Mouse (Mus musculus): ENCODE data around the gene Tgfbr3.

Tgfbr3 gene

GRCm38 (mm10) chr5:107146111-107146616 is 143.3 kb downstream of the Tgfbr3 start:
- DNase-seq (ENCODE audit: low spot score in 2 of 2) = no peak

GRCm38 (mm10) chr5:107145125-107145524 is 144.3 kb downstream of the Tgfbr3 start:
- no peak for DNase-seq (ENCODE audit: low spot score in 2 of 2)

GRCm38 (mm10) chr5:107144263-107144843 is 145.1 kb downstream of the Tgfbr3 start:
- no peak for DNase-seq (ENCODE audit: low spot score in 2 of 2)

GRCm38 (mm10) chr5:107143406-107143805 is 146.0 kb downstream of the Tgfbr3 start:
- DNase-seq (ENCODE audit: low spot score in 2 of 2) = no peak

GRCm38 (mm10) chr5:107142791-107143190 is 146.6 kb downstream of the Tgfbr3 start:
- DNase-seq (ENCODE audit: low spot score in 2 of 2) = no peak

- no peak for DNase-seq (ENCODE audit: low spot score in 2 of 2)
These were observed 148.1 kb downstream of the Tgfbr3 start for GRCm38 (mm10) chr5:107141375-107141774.

- no peak for DNase-seq (ENCODE audit: low spot score in 2 of 2)
These were observed 149.4 kb downstream of the Tgfbr3 start for GRCm38 (mm10) chr5:107139800-107140651.

- DNase-seq (ENCODE audit: low spot score in 2 of 2) = no peak
These were observed 156.1 kb downstream of the Tgfbr3 start for GRCm38 (mm10) chr5:107133336-107133735.

- no peak for DNase-seq (ENCODE audit: low spot score in 2 of 2)
These were observed 157.2 kb downstream of the Tgfbr3 start for GRCm38 (mm10) chr5:107132231-107132630.

- no peak for DNase-seq (ENCODE audit: low spot score in 2 of 2)
These were observed 160.1 kb downstream of the Tgfbr3 start for GRCm38 (mm10) chr5:107129304-107129703.

- DNase-seq (ENCODE audit: low spot score in 2 of 2) = no peak
These were observed 162.9 kb downstream of the Tgfbr3 start for GRCm38 (mm10) chr5:107126561-107126960.

GRCm38 (mm10) chr5:107125131-107125530 is 164.3 kb downstream of the Tgfbr3 start:
- no peak for DNase-seq (ENCODE audit: low spot score in 2 of 2)

- no peak for DNase-seq (ENCODE audit: low spot score in 2 of 2)
These were observed 164.9 kb downstream of the Tgfbr3 start for GRCm38 (mm10) chr5:107124531-107124930.

GRCm38 (mm10) chr5:107122622-107123021 is 166.8 kb downstream of the Tgfbr3 start:
- no peak for DNase-seq (ENCODE audit: low spot score in 2 of 2)

GRCm38 (mm10) chr5:107121086-107121485 is 168.3 kb downstream of the Tgfbr3 start:
- no peak for DNase-seq (ENCODE audit: low spot score in 2 of 2)

- DNase-seq (ENCODE audit: low spot score in 2 of 2) = no peak
These were observed 168.8 kb downstream of the Tgfbr3 start for GRCm38 (mm10) chr5:107120624-107121023.

- no peak for DNase-seq (ENCODE audit: low spot score in 2 of 2)
These were observed 169.5 kb downstream of the Tgfbr3 start for GRCm38 (mm10) chr5:107119896-107120295.

GRCm38 (mm10) chr5:107116821-107117220 is 172.6 kb downstream of the Tgfbr3 start:
- no peak for DNase-seq (ENCODE audit: low spot score in 2 of 2)

GRCm38 (mm10) chr5:107112656-107113275 is 176.7 kb downstream of the Tgfbr3 start:
- DNase-seq (ENCODE audit: low spot score in 2 of 2) = no peak

GRCm38 (mm10) chr5:107111802-107112201 is 177.6 kb downstream of the Tgfbr3 start:
- DNase-seq (ENCODE audit: low spot score in 2 of 2) = no peak

GRCm38 (mm10) chr5:107110880-107111520 is 178.4 kb downstream of the Tgfbr3 start:
- DNase-seq (ENCODE audit: low spot score in 2 of 2) = no peak

Data from frontal cortex, postnatal 10 days (tissue).